8 mouse cellular contexts compared by ENCODE assay signal in the genomic region with DNA sequence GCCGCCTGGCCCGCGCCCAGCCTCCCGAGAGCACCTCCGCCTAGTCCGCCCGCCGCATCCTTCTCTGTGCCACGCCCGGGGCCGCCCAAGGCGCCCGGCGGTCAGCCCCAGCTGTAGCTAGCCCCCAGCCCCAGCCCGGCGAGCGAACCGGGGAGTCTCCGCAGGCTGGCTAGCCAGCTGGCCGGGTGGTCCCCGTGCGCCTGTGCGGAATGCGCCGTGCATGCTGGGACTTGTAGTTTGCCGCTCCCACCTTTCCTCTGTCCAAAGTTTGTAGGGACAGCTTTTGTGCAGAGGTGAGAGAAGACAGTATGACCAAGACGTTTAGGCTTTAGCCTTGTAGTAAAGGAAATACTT. TPM values are rescaled to one million over a fixed set of nuclear protein-coding genes. Genes with fewer than 3 reads are reported as not detected.
DNase-seq lines count a peak whose midpoint lies in the region; ATAC-seq lines count a peak whose summit lies in the region.

Gene Arhgap44 (minus strand): TSS at position 195 of the 354 bp plus-strand sequence.

- H3K27me3 ChIP-seq in intestine, embryonic 15.5 days (replicated peaks) = no peaks in the 10 kb centered on the region
- H3K27me3 ChIP-seq in midbrain, embryonic 11.5 days (ENCODE audit: control insufficient read depth, insufficient read depth, low read length) = peaks cover 4% of the 10 kb centered on the region; the same call in 1 of the 2 replicates
- no peaks in the 10 kb centered on the region for H3K27me3 ChIP-seq in stomach, embryonic 15.5 days (replicated peaks)

- no peaks in the 10 kb centered on the region for H3K9me3 ChIP-seq in intestine, embryonic 15.5 days
- H3K9me3 ChIP-seq in midbrain, embryonic 11.5 days (ENCODE audit: control insufficient read depth, low read length) = no peaks in the 10 kb centered on the region
- no peaks in the 10 kb centered on the region for H3K9me3 ChIP-seq in stomach, embryonic 15.5 days

- peak within 1 kb of the TSS; percentile 87 for H3K4me3 ChIP-seq in intestine, embryonic 15.5 days (replicated peaks)
- peak within 1 kb of the TSS; percentile 83 for H3K4me3 ChIP-seq in midbrain, embryonic 11.5 days (ENCODE audit: low read depth, low read length)
- peak within 1 kb of the TSS; percentile 60 for H3K4me3 ChIP-seq in stomach, embryonic 15.5 days (replicated peaks)

- no peaks in the 10 kb centered on the region for H3K36me3 ChIP-seq in intestine, embryonic 15.5 days
- H3K36me3 ChIP-seq in midbrain, embryonic 11.5 days (ENCODE audit: control insufficient read depth, insufficient read depth, low read length) = no peaks in the 10 kb centered on the region
- no peaks in the 10 kb centered on the region for H3K36me3 ChIP-seq in stomach, embryonic 15.5 days

- peak; percentile 96 for ATAC-seq in intestine, embryonic 15.5 days
- peak; percentile 97 for ATAC-seq in midbrain, embryonic 11.5 days (ENCODE audit: low FRiP score)
- ATAC-seq in stomach, embryonic 15.5 days (ENCODE audit: insufficient read depth, low FRiP score, low read depth) = peak; percentile 82

- 0% methylated on average over 27 of the region's 27 CpGs for WGBS in intestine, embryonic 15.5 days
- under 1% methylated on average over 27 of the region's 27 CpGs for WGBS in midbrain, embryonic 11.5 days
- WGBS in stomach, embryonic 15.5 days = under 1% methylated on average over 27 of the region's 27 CpGs

- H3K4me1 ChIP-seq in intestine, embryonic 15.5 days (replicated peaks) = peaks cover 9% of the 10 kb centered on the region
- peaks cover 6% of the 10 kb centered on the region; the same call in 1 of the 2 replicates for H3K4me1 ChIP-seq in midbrain, embryonic 11.5 days (ENCODE audit: control insufficient read depth, insufficient read depth, low read length)
- peaks cover 13% of the 10 kb centered on the region; the same call in 1 of the 2 replicates for H3K4me1 ChIP-seq in stomach, embryonic 15.5 days

- intact Hi-C loops in left cerebral cortex, postnatal 25 days (cut with DNase I) = no loop called here

- H3K4me2 ChIP-seq in intestine, embryonic 15.5 days (replicated peaks) = peak within 1 kb of the TSS; percentile 98
- peak within 1 kb of the TSS; percentile 92 for H3K4me2 ChIP-seq in midbrain, embryonic 11.5 days
- peak within 1 kb of the TSS; percentile 91 for H3K4me2 ChIP-seq in stomach, embryonic 15.5 days

- H3K9ac ChIP-seq in intestine, embryonic 15.5 days = peak within 1 kb of the TSS; percentile 85
- H3K9ac ChIP-seq in midbrain, embryonic 11.5 days (ENCODE audit: low read length) = peak within 1 kb of the TSS; percentile 88
- peak within 1 kb of the TSS; percentile 40 for H3K9ac ChIP-seq in stomach, embryonic 15.5 days

- H3K27ac ChIP-seq in intestine, embryonic 15.5 days = no peak within 1 kb of the TSS
- no peak within 1 kb of the TSS for H3K27ac ChIP-seq in midbrain, embryonic 11.5 days (ENCODE audit: low read depth, low read length)
- H3K27ac ChIP-seq in stomach, embryonic 15.5 days = no peak within 1 kb of the TSS

- peak; percentile 76 for DNase-seq in adrenal gland, postnatal 25 days
- DNase-seq in embryo, embryonic 10 days (ENCODE audit: low spot score) = peak; percentile 89
- peak; percentile 60 for DNase-seq in gastrocnemius, postnatal 25 days
- DNase-seq in left cerebral cortex, postnatal 25 days (ENCODE audit: low spot score in 2 of 2) = peak; percentile 76 to 81
- no peak for DNase-seq in midbrain, embryonic 11.5 days (ENCODE audit: low spot score, missing footprints)
- no peak for DNase-seq in spleen, adult 12 weeks (ENCODE audit: low spot score)

RNA-seq across cellular contexts. Expression of gene Arhgap44, which starts in this region (rescaled TPM):
- 7.8 and 8.4 TPM in 2 replicates for total RNA-seq in adrenal gland, postnatal 25 days (2021)
- 1 to 10 TPM; 6.4 to 9.4 TPM for total RNA-seq in gastrocnemius, postnatal 25 days (2021)
- 4.9 and 5.1 TPM in 2 replicates for polyA plus RNA-seq in intestine, embryonic 15.5 days (2015; fragmentation: Nextera tagmentation; extraction: Ambion mirVana)
- 100 to 1,000 TPM; 148 to 149 TPM for total RNA-seq in left cerebral cortex, postnatal 25 days (2021)
- polyA plus RNA-seq in midbrain, embryonic 11.5 days (2014; fragmentation: Nextera tagmentation; extraction: Ambion mirVana) = 4.0 and 4.9 TPM in 2 replicates
- 6.2 and 6.9 TPM in 2 replicates for polyA plus RNA-seq in stomach, embryonic 15.5 days (2015; fragmentation: Nextera tagmentation; extraction: Ambion mirVana)

Comparison
In these comparisons a context has a peak if more than half of its experiments do, and no peak if none do; other contexts are left out.
1. RNA of gene Arhgap44 (total RNA-seq): 148 to 149 TPM in left cerebral cortex, postnatal 25 days; 6.4 to 9.4 TPM in gastrocnemius, postnatal 25 days and 7.8 to 8.4 TPM in adrenal gland, postnatal 25 days; every median in the first group is over 10 times any median in the second.
2. DNase-seq: peak in adrenal gland, postnatal 25 days (single experiment), embryo, embryonic 10 days (single experiment), gastrocnemius, postnatal 25 days (single experiment) and left cerebral cortex, postnatal 25 days (2 of 2); none in midbrain, embryonic 11.5 days (single experiment) and spleen, adult 12 weeks (single experiment).
3. Peak in every context shown above with its lines, with median percentiles within 50 percentile points of each other: ATAC-seq, H3K4me2 ChIP-seq, H3K4me3 ChIP-seq and H3K9ac ChIP-seq.